15 mouse cellular contexts compared by ENCODE assay signal in genomic region chr8:109415906-109416305, GRCm38 (mm10).
DNase-seq lines count a peak whose midpoint lies in the region; ATAC-seq lines count a peak whose summit lies in the region.
"Had no signal": no experiment of that assay in that cellular context is flagged by ENCODE, and none has a peak within 500 bp of the region (broad histone marks: within the 10 kb centered on the region; RNA-seq: fewer than 3 reads in every experiment).

No protein-coding gene starts in this region.

- no peaks in the 10 kb centered on the region for H3K27me3 ChIP-seq in forebrain, embryonic 10.5 days (ENCODE audit: poor library complexity, severe bottlenecking)
- H3K27me3 ChIP-seq in forebrain, embryonic 11.5 days (ENCODE audit: control insufficient read depth, insufficient read depth, low read length): no peaks in the 10 kb centered on the region
- H3K27me3 ChIP-seq in forebrain, embryonic 15.5 days: no peaks in the 10 kb centered on the region
- no peaks in the 10 kb centered on the region for H3K27me3 ChIP-seq in midbrain, embryonic 12.5 days
- H3K27me3 ChIP-seq: heart, embryonic 15.5 days; intestine, embryonic 15.5 days; limb, embryonic 13.5 days had no signal

- no peaks in the 10 kb centered on the region for H3K36me3 ChIP-seq in forebrain, embryonic 10.5 days (replicated peaks)
- no peaks in the 10 kb centered on the region for H3K36me3 ChIP-seq in forebrain, embryonic 11.5 days (ENCODE audit: control insufficient read depth, insufficient read depth, low read length)
- no peaks in the 10 kb centered on the region for H3K36me3 ChIP-seq in forebrain, embryonic 15.5 days
- no peaks in the 10 kb centered on the region for H3K36me3 ChIP-seq in midbrain, embryonic 12.5 days
- H3K36me3 ChIP-seq: heart, embryonic 15.5 days; intestine, embryonic 15.5 days; limb, embryonic 13.5 days had no signal

- ATAC-seq in forebrain, embryonic 11.5 days (replicated peaks; ENCODE audit: low FRiP score): no peak
- ATAC-seq in forebrain, embryonic 15.5 days (replicated peaks): no peak
- ATAC-seq in midbrain, embryonic 12.5 days (ENCODE audit: low FRiP score, low read depth): no peak
- ATAC-seq: intestine, embryonic 15.5 days had no signal

- WGBS in forebrain, embryonic 10.5 days: 88% methylated on average over 11 of the region's 11 CpGs
- 73% methylated on average over 11 of the region's 11 CpGs for WGBS in forebrain, embryonic 11.5 days
- WGBS in forebrain, embryonic 15.5 days: 41% methylated on average over 11 of the region's 11 CpGs
- 66% methylated on average over 11 of the region's 11 CpGs for WGBS in midbrain, embryonic 12.5 days

- H3K4me1 ChIP-seq in forebrain, embryonic 10.5 days: peaks cover 51% of the 10 kb centered on the region
- H3K4me1 ChIP-seq in forebrain, embryonic 11.5 days (replicated peaks; ENCODE audit: control insufficient read depth, insufficient read depth, low read length): peaks cover 8% of the 10 kb centered on the region; the same call in 1 of the 2 replicates
- peaks cover 47% of the 10 kb centered on the region for H3K4me1 ChIP-seq in forebrain, embryonic 15.5 days
- H3K4me1 ChIP-seq in midbrain, embryonic 12.5 days: peaks cover 31% of the 10 kb centered on the region
- H3K4me1 ChIP-seq: intestine, embryonic 15.5 days had no signal

- DNase-seq in forebrain, embryonic 10.5 days (ENCODE audit: extremely low spot score, low spot score): no peak
- no peak for DNase-seq in forebrain, embryonic 11.5 days (ENCODE audit: low spot score)
- peak; percentile 15 for DNase-seq in brain, adult 2 months (ENCODE audit: low read depth, low spot score)
- no peak for DNase-seq in right cerebral cortex, postnatal 14 days
- DNase-seq in ovary, postnatal 10 days (ENCODE audit: low spot score): no peak
- DNase-seq in right cerebral cortex, adult 18-20 months: no peak
- DNase-seq: adrenal gland, postnatal 25 days; gastrocnemius, postnatal 14 days; lung, embryonic 14.5 days had no signal

- no peaks in the 10 kb centered on the region; the same call in 1 of the 2 replicates for H3K9me3 ChIP-seq in forebrain, embryonic 10.5 days
- no peaks in the 10 kb centered on the region for H3K9me3 ChIP-seq in forebrain, embryonic 11.5 days (ENCODE audit: control insufficient read depth, low read length)
- no peaks in the 10 kb centered on the region for H3K9me3 ChIP-seq in forebrain, embryonic 15.5 days
- no peaks in the 10 kb centered on the region for H3K9me3 ChIP-seq in midbrain, embryonic 12.5 days
- H3K9me3 ChIP-seq: heart, embryonic 15.5 days; intestine, embryonic 15.5 days had no signal

- no peak overlapping the region for H3K9ac ChIP-seq in forebrain, embryonic 11.5 days (ENCODE audit: low read length)
- no peak overlapping the region for H3K9ac ChIP-seq in forebrain, embryonic 15.5 days (replicated peaks)
- H3K9ac ChIP-seq in midbrain, embryonic 12.5 days (replicated peaks): no peak overlapping the region
- H3K9ac ChIP-seq: heart, embryonic 15.5 days; intestine, embryonic 15.5 days; limb, embryonic 13.5 days had no signal

- H3K4me3 ChIP-seq in forebrain, embryonic 10.5 days: no peak overlapping the region
- no peak overlapping the region for H3K4me3 ChIP-seq in forebrain, embryonic 11.5 days (ENCODE audit: low read depth, low read length)
- no peak overlapping the region for H3K4me3 ChIP-seq in forebrain, embryonic 15.5 days
- no peak overlapping the region for H3K4me3 ChIP-seq in midbrain, embryonic 12.5 days
- H3K4me3 ChIP-seq: erythroblast, embryonic 14.5 days; heart, embryonic 15.5 days; intestine, embryonic 15.5 days; limb, embryonic 13.5 days had no signal

- H3K4me2 ChIP-seq in forebrain, embryonic 11.5 days (ENCODE audit: low read depth, low read length, severe bottlenecking): no peak overlapping the region
- H3K4me2 ChIP-seq in forebrain, embryonic 15.5 days (replicated peaks): peak overlapping the region; percentile 28; the same call in 1 of the 2 replicates
- no peak overlapping the region for H3K4me2 ChIP-seq in midbrain, embryonic 12.5 days (replicated peaks)
- H3K4me2 ChIP-seq: heart, embryonic 15.5 days; intestine, embryonic 15.5 days; limb, embryonic 13.5 days had no signal

- H3K27ac ChIP-seq in forebrain, embryonic 10.5 days: 0 out of 2 replicates have a peak overlapping the region, but pooled peaks have one; percentile 27
- H3K27ac ChIP-seq in forebrain, embryonic 11.5 days (ENCODE audit: low read depth, low read length): no peak overlapping the region
- peak overlapping the region; percentile 94 for H3K27ac ChIP-seq in forebrain, embryonic 15.5 days (replicated peaks)
- peak overlapping the region; percentile 79 for H3K27ac ChIP-seq in midbrain, embryonic 12.5 days (replicated peaks)
- H3K27ac ChIP-seq: heart, embryonic 15.5 days; intestine, embryonic 15.5 days; limb, embryonic 13.5 days had no signal
